Mouse (Mus musculus): Measurements from ENCODE around the gene Dio1. TPM values are rescaled to one million over a fixed set of nuclear protein-coding genes. Genes with fewer than 3 reads are reported as not detected.

Dio1 gene
- not detected for polyA plus RNA-seq (2017; shearing (Covaris generic))

GRCm38 (mm10) chr4:107306966-107307365 is at the start of gene Dio1:
Gene Dio1 (minus strand): TSS chr4:107307169.

GRCm38 (mm10) chr4:107313690-107314478 is 6.9 kb upstream of the Dio1 start, which contains the start of gene Yipf1:
Gene Yipf1 (plus strand): TSS chr4:107314363.

GRCm38 (mm10) chr4:107253125-107254091 is 53.6 kb downstream of the Dio1 start, which contains the start of the genes Lrrc42 and Hspb11:
Gene Lrrc42 (minus strand): TSS chr4:107253532.
Gene Hspb11 (plus strand): TSS chr4:107253593.

Other genes starting within 250 kb of the Dio1 start
- 78.4 TPM for gene Mrpl37, start 240.3 kb downstream of the Dio1 start, polyA plus RNA-seq (2017; shearing (Covaris generic))
- 11.6 TPM for gene Cyb5rl, start 240.2 kb downstream of the Dio1 start, polyA plus RNA-seq (2017; shearing (Covaris generic))
- not detected for gene Cdcp2, start 210.3 kb downstream of the Dio1 start, polyA plus RNA-seq (2017; shearing (Covaris generic))
- 458 TPM for gene Tmem59, start 128.8 kb downstream of the Dio1 start, polyA plus RNA-seq (2017; shearing (Covaris generic))
- gene Tceanc2, start 128.1 kb downstream of the Dio1 start, polyA plus RNA-seq (2017; shearing (Covaris generic)) = 22.7 TPM
- not detected for gene Ldlrad1, start 98.0 kb downstream of the Dio1 start, polyA plus RNA-seq (2017; shearing (Covaris generic))
- gene Lrrc42, start 53.6 kb downstream of the Dio1 start, polyA plus RNA-seq (2017; shearing (Covaris generic)) = 38.1 TPM
- 26.8 TPM for gene Hspb11, start 53.6 kb downstream of the Dio1 start, polyA plus RNA-seq (2017; shearing (Covaris generic))
- gene Yipf1, start 7.2 kb upstream of the Dio1 start, polyA plus RNA-seq (2017; shearing (Covaris generic)) = 118 TPM
- gene Ndc1, start 60.6 kb upstream of the Dio1 start, polyA plus RNA-seq (2017; shearing (Covaris generic)) = 7.0 TPM
- gene Glis1, start 127.4 kb upstream of the Dio1 start, polyA plus RNA-seq (2017; shearing (Covaris generic)) = not detected